Mouse (Mus musculus) olfactory bulb, adult 2 months (tissue): ENCODE data around the gene Tmbim1. TPM values are rescaled to one million over a fixed set of nuclear protein-coding genes. Genes with fewer than 3 reads are reported as not detected.

Source experiments
- H3K27ac ChIP-seq: fragments of 200-500 bp; 2 replicates; pipeline ENCODE4 v1.5.1; 2012; ENCODE audit warnings: low read depth, low read length; ENCODE audit not compliant: insufficient read depth
- H3K4me1 ChIP-seq: fragments of 200-500 bp; 2 replicates; pipeline ENCODE4 v1.6.1; 2012; ENCODE audit warnings: low read length; ENCODE audit not compliant: control insufficient read depth, insufficient read depth
- H3K4me3 ChIP-seq: fragments of 200-500 bp; 2 replicates; pipeline ENCODE4 v1.5.1; 2012; ENCODE audit warnings: mild to moderate bottlenecking, low read depth, low read length, moderate library complexity; ENCODE audit not compliant: insufficient read depth
- CTCF ChIP-seq: fragments of 200-500 bp; IDR thresholded peaks from 2 replicates; pipeline ENCODE4 v1.5.1; 2012; ENCODE audit warnings: low read depth, mild to moderate bottlenecking, low read length, moderate library complexity; ENCODE audit not compliant: insufficient read depth
- POLR2A ChIP-seq: fragments of 200-500 bp; IDR thresholded peaks from 2 replicates; pipeline ENCODE4 v1.6.1; 2012; ENCODE audit warnings: mild to moderate bottlenecking, low read depth, low read length, moderate library complexity; ENCODE audit not compliant: insufficient read depth
- whole genome bisulfite sequencing: fragments of 180-500 bp; shearing (Covaris S2); methylation state at CpG from one replicate; pipeline ENCODE4 v1.1.7; 2018; 5-methylcytosine and 5-hydroxymethylcytosine counted together
- polyA plus RNA-seq: library from polyadenylated mRNA; stranded (reverse); fragments of >200 nt; gene quantifications from 2 replicates; pipeline ENCODE4 v1.2.4, GENCODE M21; 2012; ENCODE audit warnings: low replicate concordance; ENCODE audit not compliant: missing spikeins, insufficient read depth, insufficient read length

Gene Tmbim1
- polyA plus RNA-seq, 1 experiment, result 36.6 TPM

- no peak overlapping the region for H3K4me3 ChIP-seq
- 52% methylated on average over 8 of the region's 8 CpGs for WGBS
- H3K4me1 ChIP-seq, result peaks cover 9% of the 10 kb centered on the region
- TF ChIP-seq POLR2A (no peak), CTCF (no peak)
- H3K27ac ChIP-seq, result no peak overlapping the region
These were observed 27.4 kb downstream of the Tmbim1 start for GRCm38 (mm10) chr1:74277883-74278537.

GRCm38 (mm10) chr1:74277041-74277440 is 28.4 kb downstream of the Tmbim1 start:
- WGBS, result 71% methylated on average over 6 of the region's 6 CpGs
- Histone ChIP-seq H3K27ac (no peak overlapping the region), H3K4me1 (peaks cover 5% of the 10 kb centered on the region; the same call in 1 of the 2 replicates), H3K4me3 (no peak overlapping the region)
- TF ChIP-seq CTCF (no peak), POLR2A (no peak)

- Histone ChIP-seq H3K4me1 (peaks cover 3% of the 10 kb centered on the region; the same call in 1 of the 2 replicates), H3K4me3 (no peak overlapping the region), H3K27ac (no peak overlapping the region)
- TF ChIP-seq POLR2A (no peak), CTCF (no peak)
- 57% methylated on average over 9 of the region's 9 CpGs for WGBS
These were observed 30.4 kb downstream of the Tmbim1 start for GRCm38 (mm10) chr1:74275015-74275414.

DNA sequence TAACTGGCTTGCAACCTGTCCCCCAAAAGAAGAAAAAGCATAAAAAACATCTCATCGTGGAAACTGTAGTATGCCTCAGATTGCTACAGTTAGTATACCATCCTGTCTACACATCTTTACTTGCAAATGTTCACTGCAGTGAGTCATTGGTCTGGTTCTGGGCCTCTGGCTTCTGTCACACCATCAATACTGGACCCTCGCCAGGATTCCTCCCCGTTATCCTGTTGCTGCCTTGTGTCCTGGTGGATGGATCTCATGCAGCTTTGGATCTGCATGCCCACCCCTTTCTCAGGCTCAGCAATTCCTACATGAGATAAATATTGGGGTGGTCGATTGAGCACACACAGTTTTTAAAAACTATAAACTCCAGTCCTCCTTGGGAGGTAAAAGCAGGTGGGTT is 33.8 kb downstream of the Tmbim1 start:
- 68% methylated on average over 4 of the region's 4 CpGs for WGBS
- H3K4me3 ChIP-seq, result no peak overlapping the region
- H3K4me1 ChIP-seq, result no peaks in the 10 kb centered on the region; the same call in 1 of the 2 replicates
- no peak for TF ChIP-seq POLR2A
- no peak for TF ChIP-seq CTCF
- H3K27ac ChIP-seq, result no peak overlapping the region

DNA sequence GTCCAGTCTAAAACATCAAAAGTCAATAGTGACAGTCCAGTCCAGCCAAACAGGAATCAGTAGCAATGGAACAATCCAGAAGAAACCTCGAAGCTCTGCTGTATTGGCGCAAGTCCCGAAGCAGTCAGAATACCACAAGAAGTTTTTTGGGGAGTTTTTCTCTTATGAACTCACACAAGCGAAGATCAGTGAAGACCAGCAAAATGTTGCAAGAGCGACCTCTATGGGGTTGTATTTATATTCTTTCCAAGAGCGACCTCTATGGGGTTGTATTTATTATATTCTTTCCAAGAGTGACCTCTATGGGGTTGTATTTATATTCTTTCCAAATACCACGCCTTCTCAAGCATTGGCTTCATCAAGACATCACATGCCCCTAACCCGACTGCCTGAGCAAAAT is 36.7 kb downstream of the Tmbim1 start:
- Histone ChIP-seq H3K4me1 (no peaks in the 10 kb centered on the region), H3K27ac (no peak overlapping the region), H3K4me3 (no peak overlapping the region)
- WGBS, result 90% methylated on average over 8 of the region's 8 CpGs
- no peak for TF ChIP-seq CTCF
- no peak for TF ChIP-seq POLR2A

DNA sequence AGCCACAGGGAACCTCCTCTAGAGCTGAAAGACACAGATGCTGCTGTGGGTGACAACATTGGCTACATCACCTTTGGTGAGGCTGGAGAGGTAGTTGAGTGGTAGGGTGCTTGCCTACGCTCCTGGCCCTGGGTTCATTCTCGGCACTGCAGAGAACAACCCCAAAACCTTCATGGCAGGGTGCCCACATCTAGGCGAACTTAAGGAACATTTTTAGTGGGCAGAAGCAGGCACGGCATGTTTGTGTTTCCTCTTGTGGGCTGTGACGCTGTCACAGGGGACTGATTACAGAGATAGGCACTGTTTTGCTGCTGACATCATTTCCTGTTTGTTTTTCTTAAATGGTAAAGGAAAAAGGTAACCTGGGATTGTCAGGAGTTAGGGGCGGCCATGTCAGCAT is 42.9 kb downstream of the Tmbim1 start:
- Histone ChIP-seq H3K4me1 (no peaks in the 10 kb centered on the region), H3K4me3 (no peak overlapping the region), H3K27ac (no peak overlapping the region)
- 84% methylated on average over 6 of the region's 6 CpGs for WGBS
- TF ChIP-seq CTCF (no peak), POLR2A (no peak)

DNA sequence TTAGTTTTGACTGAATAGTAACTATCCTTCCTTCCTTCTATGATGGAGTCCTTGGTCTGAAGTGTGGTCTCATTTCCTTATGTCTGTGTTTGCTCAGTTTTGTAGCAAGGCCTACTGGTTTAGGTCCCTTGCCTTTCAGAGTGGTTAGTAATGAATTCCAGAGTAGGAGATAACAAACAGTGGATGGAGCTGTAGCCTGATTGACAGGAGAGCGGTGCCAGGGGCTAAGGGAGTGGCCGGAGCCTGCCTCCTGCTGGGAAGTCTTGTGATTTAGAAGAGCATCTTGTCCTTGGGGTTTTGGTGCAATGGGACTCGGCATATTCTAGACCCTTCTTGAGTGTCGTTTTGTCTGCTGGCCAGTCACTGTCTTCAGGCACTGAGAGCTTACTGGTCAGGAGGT is 48.6 kb downstream of the Tmbim1 start:
- no peak for TF ChIP-seq CTCF
- TF ChIP-seq POLR2A, result no peak

GRCm38 (mm10) chr1:74255704-74256345 is 49.6 kb downstream of the Tmbim1 start:
- no peak for TF ChIP-seq CTCF
- TF ChIP-seq POLR2A, result no peak
- H3K27ac ChIP-seq, result no peak overlapping the region
- H3K4me3 ChIP-seq, result no peak overlapping the region
- WGBS, result 94% methylated on average over 8 of the region's 8 CpGs
- no peaks in the 10 kb centered on the region for H3K4me1 ChIP-seq

More for the DNA sequence above, 48.6 kb downstream of the Tmbim1 start:
- H3K27ac ChIP-seq, result no peak overlapping the region
- H3K4me1 ChIP-seq, result no peaks in the 10 kb centered on the region
- WGBS, result 77% methylated on average over 4 of the region's 4 CpGs
- no peak overlapping the region for H3K4me3 ChIP-seq

GRCm38 (mm10) chr1:74250096-74250495 is 55.3 kb downstream of the Tmbim1 start:
- Histone ChIP-seq H3K27ac (no peak overlapping the region), H3K4me3 (no peak overlapping the region), H3K4me1 (peaks cover 5% of the 10 kb centered on the region; the same call in 1 of the 2 replicates)
- TF ChIP-seq POLR2A (no peak), CTCF (no peak)
- WGBS, result 84% methylated on average over 4 of the region's 4 CpGs
